Mouse (Mus musculus): ENCODE data around the gene Copz2.

GRCm38 (mm10) chr11:96878715-96879114, 29.0 kb downstream of the Copz2 start:
- no peak for TF ChIP-seq CTCF (IDR thresholded peaks at IDR 0.05; ENCODE audit: low read depth, low read length)
- no peak for TF ChIP-seq GATA1 (IDR thresholded peaks at IDR 0.05; ENCODE audit: borderline replicate concordance, low read length)
- no peak for TF ChIP-seq GATA2 (IDR thresholded peaks at IDR 0.05; ENCODE audit: borderline replicate concordance, low read depth, low read length)
- TF ChIP-seq POLR2AphosphoS5 (IDR thresholded peaks at IDR 0.05; ENCODE audit: insufficient replicate concordance, low read depth, low read length) = no peak
- no peak for TF ChIP-seq TAL1 (conservative IDR thresholded peaks at IDR 0.05; ENCODE audit: low read depth, low read length)
